ENCODE assay signal across 7 mouse cellular contexts in genomic region chr2:154372842-154373500, GRCm38 (mm10). TPM values are rescaled to one million over a fixed set of nuclear protein-coding genes. Genes with fewer than 3 reads are reported as not detected.
DNase-seq lines count a peak whose midpoint lies in the region; ATAC-seq lines count a peak whose summit lies in the region.

TSS of gene Cdk5rap1 (minus strand) at chr2:154373010.

- H3K4me3 ChIP-seq in megakaryocyte, embryonic 14.5 days (replicated peaks), result peak within 1 kb of the TSS; percentile 92
- H3K4me3 ChIP-seq in brown adipose tissue, adult 24 weeks (ENCODE audit: insufficient read depth, low read depth, low read length), result peak within 1 kb of the TSS; percentile 68
- peak within 1 kb of the TSS; percentile 81 for H3K4me3 ChIP-seq in midbrain, embryonic 13.5 days (replicated peaks)

- H3K4me2 ChIP-seq in midbrain, embryonic 13.5 days (replicated peaks), result peak within 1 kb of the TSS; percentile 76

- WGBS in large intestine, adult 2 months, result 15% methylated on average over 9 of the region's 9 CpGs
- 9% methylated on average over 9 of the region's 9 CpGs for WGBS in midbrain, embryonic 13.5 days

- peaks cover 28% of the 10 kb centered on the region for H3K36me3 ChIP-seq in megakaryocyte, embryonic 14.5 days (replicated peaks; ENCODE audit: low read length)
- H3K36me3 ChIP-seq in midbrain, embryonic 13.5 days, result peaks cover 10% of the 10 kb centered on the region

- H3K9ac ChIP-seq in midbrain, embryonic 13.5 days (replicated peaks), result peak within 1 kb of the TSS; percentile 92

- H3K27ac ChIP-seq in brown adipose tissue, adult 24 weeks (replicated peaks; ENCODE audit: low read depth, low read length), result peak within 1 kb of the TSS; percentile 79
- H3K27ac ChIP-seq in midbrain, embryonic 13.5 days, result peak within 1 kb of the TSS; percentile 75

- peaks cover 50% of the 10 kb centered on the region for H3K4me1 ChIP-seq in megakaryocyte, embryonic 14.5 days
- peaks cover 19% of the 10 kb centered on the region for H3K4me1 ChIP-seq in brown adipose tissue, adult 24 weeks (ENCODE audit: control insufficient read depth, insufficient read depth, insufficient read length, low read length)
- peaks cover 8% of the 10 kb centered on the region for H3K4me1 ChIP-seq in midbrain, embryonic 13.5 days (replicated peaks)

- intact Hi-C loops in gastrocnemius, postnatal 36 days (cut with DNase I), result no loop called here

- peaks cover 26% of the 10 kb centered on the region for H3K27me3 ChIP-seq in megakaryocyte, embryonic 14.5 days (replicated peaks)
- no peaks in the 10 kb centered on the region for H3K27me3 ChIP-seq in midbrain, embryonic 13.5 days

- no peak for DNase-seq in gastrocnemius, postnatal 36 days
- DNase-seq in large intestine, adult 2 months (ENCODE audit: low read depth, low spot score), result no peak
- DNase-seq in cerebellum, postnatal 36 days, result no peak

- ATAC-seq in megakaryocyte, adult 5-6 weeks (ENCODE audit: poor library complexity, severe bottlenecking), result no peak
- peak; percentile 69 for ATAC-seq in midbrain, embryonic 13.5 days

- H3K9me3 ChIP-seq in megakaryocyte, embryonic 14.5 days, result no peaks in the 10 kb centered on the region
- no peaks in the 10 kb centered on the region for H3K9me3 ChIP-seq in midbrain, embryonic 13.5 days

RNA-seq across cellular contexts. Expression of gene Cdk5rap1, which starts in this region (rescaled TPM):
- polyA plus RNA-seq in megakaryocyte, embryonic 14.5 days (2012; ENCODE audit: insufficient read depth, low replicate concordance), result 0.45 TPM in 1 of 2 replicates, not detected in the other
- 6.5 and 9.8 TPM in 2 replicates for total RNA-seq in megakaryocyte, adult 5-6 weeks (2015)
- total RNA-seq in megakaryocyte, adult 5-6 weeks (2017), result 12.9 and 13.5 TPM in 2 replicates
- polyA plus RNA-seq in brown adipose tissue, adult 24 weeks (2012; ENCODE audit: insufficient read depth, insufficient read length, missing spikeins), result 7.1 and 12.7 TPM in 2 replicates
- 10 to 100 TPM; 11.1 to 12.5 TPM for total RNA-seq in gastrocnemius, postnatal 36 days (2021)
- 10.7 and 12.1 TPM in 2 replicates for polyA plus RNA-seq in large intestine, adult 2 months (2012; rRNA removed)
- 15.2 and 15.4 TPM in 2 replicates for polyA plus RNA-seq in midbrain, embryonic 13.5 days (2015; fragmentation: Nextera tagmentation; extraction: Ambion mirVana)
